In genomic region chrX:12088301-12089026, GRCm38 (mm10) we compare ENCODE assay signal across 8 mouse cellular contexts.
DNase-seq lines count a peak whose midpoint lies in the region; ATAC-seq and TF ChIP-seq lines count a peak whose summit lies in the region.

No protein-coding gene starts in this region.

- DNase-seq in 3134 (ENCODE audit: extremely low read depth, insufficient read length, low spot score), result peak; percentile 88
- peak; percentile 68 to 70 for DNase-seq in adrenal gland, adult 18-20 months (ENCODE audit: low spot score in 2 of 2)
- peak; percentile 88 for DNase-seq in kidney, adult 9 months
- DNase-seq in liver, embryonic 14.5 days (ENCODE audit: low read depth in 3 of 3, low spot score in 3 of 3), result no peak
- DNase-seq in neural tube, embryonic 10.5 days (ENCODE audit: extremely low spot score, low spot score), result peak; percentile 66
- peak; percentile 81 for DNase-seq in stomach, postnatal 0 days (ENCODE audit: low spot score)

- H3K4me2 ChIP-seq in embryonic facial prominence, embryonic 13.5 days, result peak overlapping the region; percentile 85
- peak overlapping the region; percentile 84 for H3K4me2 ChIP-seq in heart, embryonic 11.5 days
- H3K4me2 ChIP-seq in liver, embryonic 14.5 days (ENCODE audit: low read depth), result peak overlapping the region; percentile 79
- peak overlapping the region; percentile 79 for H3K4me2 ChIP-seq in stomach, postnatal 0 days (replicated peaks; ENCODE audit: low read depth)

- no peaks in the 10 kb centered on the region for H3K9me3 ChIP-seq in embryonic facial prominence, embryonic 13.5 days
- no peaks in the 10 kb centered on the region for H3K9me3 ChIP-seq in heart, embryonic 11.5 days (replicated peaks; ENCODE audit: control insufficient read depth, low read length)
- H3K9me3 ChIP-seq in liver, embryonic 14.5 days (ENCODE audit: control insufficient read depth, low read length), result no peaks in the 10 kb centered on the region
- H3K9me3 ChIP-seq in stomach, postnatal 0 days (ENCODE audit: control insufficient read depth, low read length), result no peaks in the 10 kb centered on the region

- no peak for ATAC-seq in embryonic facial prominence, embryonic 13.5 days (ENCODE audit: insufficient number of reproducible peaks, insufficient read depth, low FRiP score, low TSS enrichment, low read depth)
- peak; percentile 65 for ATAC-seq in heart, embryonic 11.5 days (replicated peaks; ENCODE audit: insufficient number of reproducible peaks, low FRiP score, low TSS enrichment)
- peak; percentile 67 for ATAC-seq in liver, embryonic 14.5 days (ENCODE audit: insufficient read depth)
- peak; percentile 45 for ATAC-seq in stomach, postnatal 0 days (ENCODE audit: low FRiP score, low TSS enrichment)

- peak overlapping the region; percentile 73 for H3K9ac ChIP-seq in embryonic facial prominence, embryonic 13.5 days
- H3K9ac ChIP-seq in heart, embryonic 11.5 days (ENCODE audit: low read depth, low read length), result peak overlapping the region; percentile 81
- peak overlapping the region; percentile 59 for H3K9ac ChIP-seq in liver, embryonic 14.5 days (replicated peaks)
- H3K9ac ChIP-seq in stomach, postnatal 0 days (ENCODE audit: low read length), result peak overlapping the region; percentile 63

- H3K4me3 ChIP-seq in embryonic facial prominence, embryonic 13.5 days, result peak overlapping the region; percentile 50
- H3K4me3 ChIP-seq in heart, embryonic 11.5 days (ENCODE audit: low read depth, low read length), result peak overlapping the region; percentile 53
- peak overlapping the region; percentile 51 to 61 for H3K4me3 ChIP-seq in liver, embryonic 14.5 days (ENCODE audit: insufficient read depth in 1 of 2, low read depth in 2 of 2, low read length in 2 of 2)
- H3K4me3 ChIP-seq in stomach, postnatal 0 days (ENCODE audit: low read depth, low read length), result peak overlapping the region; percentile 46

- peaks cover 97% of the 10 kb centered on the region for H3K27me3 ChIP-seq in embryonic facial prominence, embryonic 13.5 days
- H3K27me3 ChIP-seq in heart, embryonic 11.5 days (ENCODE audit: control insufficient read depth, insufficient read depth, low read length), result peaks cover 70% of the 10 kb centered on the region
- H3K27me3 ChIP-seq in liver, embryonic 14.5 days (ENCODE audit: control insufficient read depth, insufficient read depth, low read length), result peaks cover 96% of the 10 kb centered on the region
- no peaks in the 10 kb centered on the region for H3K27me3 ChIP-seq in stomach, postnatal 0 days (ENCODE audit: control insufficient read depth, insufficient read depth, low read length)

- peak overlapping the region; percentile 89 for H3K27ac ChIP-seq in embryonic facial prominence, embryonic 13.5 days
- peak overlapping the region; percentile 95 for H3K27ac ChIP-seq in heart, embryonic 11.5 days (ENCODE audit: low read depth, low read length)
- H3K27ac ChIP-seq in liver, embryonic 14.5 days, result peak overlapping the region; percentile 29; the same call in 1 of the 2 replicates
- H3K27ac ChIP-seq in stomach, postnatal 0 days (replicated peaks), result peak overlapping the region; percentile 94

- no peak for TF ChIP-seq EP300 in liver, embryonic 14.5 days (IDR thresholded peaks at IDR 0.05; ENCODE audit: low read depth)
- no peak for TF ChIP-seq EP300 in stomach, postnatal 0 days (optimal IDR thresholded peaks at IDR 0.05)

- peaks cover 31% of the 10 kb centered on the region for H3K4me1 ChIP-seq in embryonic facial prominence, embryonic 13.5 days
- H3K4me1 ChIP-seq in heart, embryonic 11.5 days (ENCODE audit: control insufficient read depth, insufficient read depth, low read length), result peaks cover 30% of the 10 kb centered on the region
- peaks cover 0 to 14% of the 10 kb centered on the region in 2 experiments; a peak in 2 of 4 replicates for H3K4me1 ChIP-seq in liver, embryonic 14.5 days (replicated peaks; ENCODE audit: control insufficient read depth in 2 of 2, insufficient read depth in 2 of 2, low read length in 1 of 2)
- no peaks in the 10 kb centered on the region for H3K4me1 ChIP-seq in stomach, postnatal 0 days (replicated peaks; ENCODE audit: control insufficient read depth, insufficient read depth)

- TF ChIP-seq CTCF in liver, embryonic 14.5 days (IDR thresholded peaks at IDR 0.05; ENCODE audit: low read depth), result no peak
- no peak for TF ChIP-seq CTCF in stomach, postnatal 0 days (IDR thresholded peaks at IDR 0.05; ENCODE audit: low read depth)

- 4% methylated on average over 57 of the region's 72 CpGs for WGBS in embryonic facial prominence, embryonic 13.5 days
- 1% methylated on average over 54 of the region's 72 CpGs for WGBS in heart, embryonic 11.5 days (ENCODE audit: insufficient replicate concordance)
- WGBS in liver, embryonic 14.5 days (ENCODE audit: insufficient replicate concordance), result 2% methylated on average over 39 of the region's 72 CpGs
- 2% methylated on average over 43 of the region's 72 CpGs for WGBS in stomach, postnatal 0 days

- no peaks in the 10 kb centered on the region for H3K36me3 ChIP-seq in embryonic facial prominence, embryonic 13.5 days
- H3K36me3 ChIP-seq in heart, embryonic 11.5 days (ENCODE audit: control insufficient read depth, insufficient read depth, low read length), result no peaks in the 10 kb centered on the region
- H3K36me3 ChIP-seq in liver, embryonic 14.5 days (replicated peaks; ENCODE audit: control insufficient read depth, insufficient read depth, low read depth), result no peaks in the 10 kb centered on the region
- no peaks in the 10 kb centered on the region for H3K36me3 ChIP-seq in stomach, postnatal 0 days (ENCODE audit: control insufficient read depth, insufficient read depth, low read length)

Comparison
In these comparisons a context has a peak if more than half of its experiments do, and no peak if none do; other contexts are left out.
1. DNase-seq: peak in 3134 (single experiment), adrenal gland, adult 18-20 months (2 of 2), kidney, adult 9 months (single experiment), neural tube, embryonic 10.5 days (single experiment) and stomach, postnatal 0 days (single experiment); none in liver, embryonic 14.5 days (0 of 3).
2. H3K27ac ChIP-seq: peak in every context shown above with its lines; median percentile 95 in heart, embryonic 11.5 days; 94 in stomach, postnatal 0 days; 89 in embryonic facial prominence, embryonic 13.5 days; 29 in liver, embryonic 14.5 days.
3. Peak in every context shown above with its lines, with median percentiles within 50 percentile points of each other: H3K4me2 ChIP-seq, H3K4me3 ChIP-seq and H3K9ac ChIP-seq.